Mouse (Mus musculus): ENCODE measurements around the gene Gas7. TPM values are rescaled to one million over a fixed set of nuclear protein-coding genes. Genes with fewer than 3 reads are reported as not detected.

Gas7 gene
- polyA plus RNA-seq, 1 experiment from 2014 or later: 8.4 TPM

DNA sequence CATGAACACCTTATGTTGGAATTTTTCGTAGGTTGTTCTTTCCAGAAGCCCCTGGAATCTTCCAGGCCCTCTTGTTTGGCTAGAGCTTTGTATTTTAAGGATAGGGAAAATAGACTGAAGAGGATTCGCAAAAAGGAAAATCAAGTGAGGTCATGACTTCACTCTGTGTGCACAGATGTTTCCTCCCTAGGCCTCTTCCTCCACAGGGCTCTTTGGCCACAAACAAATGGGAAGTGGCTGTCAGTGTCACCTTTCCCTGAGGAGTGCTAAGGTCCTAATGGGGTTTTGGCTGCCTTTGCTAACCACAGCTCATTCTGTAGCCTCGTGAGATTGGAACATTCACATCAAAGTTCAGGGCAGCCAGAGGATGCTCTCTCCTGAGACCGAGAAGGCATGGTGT, 122.8 kb downstream of the Gas7 start:
- Histone ChIP-seq H3K4me2 (no peak overlapping the region), H3K27ac (replicated peaks) (peak overlapping the region; percentile 56), H3K9ac (no peak overlapping the region), H3K36me3 (no peaks in the 10 kb centered on the region), H3K27me3 (replicated peaks) (no peaks in the 10 kb centered on the region), H3K4me3 (no peak overlapping the region), H3K9me3 (no peaks in the 10 kb centered on the region), H3K4me1 (peaks cover 60% of the 10 kb centered on the region)
- no peak for ATAC-seq (ENCODE audit: extremely low read depth, insufficient number of reproducible peaks, low FRiP score, low TSS enrichment)
- WGBS: 50% methylated on average over 4 of the region's 4 CpGs

DNA sequence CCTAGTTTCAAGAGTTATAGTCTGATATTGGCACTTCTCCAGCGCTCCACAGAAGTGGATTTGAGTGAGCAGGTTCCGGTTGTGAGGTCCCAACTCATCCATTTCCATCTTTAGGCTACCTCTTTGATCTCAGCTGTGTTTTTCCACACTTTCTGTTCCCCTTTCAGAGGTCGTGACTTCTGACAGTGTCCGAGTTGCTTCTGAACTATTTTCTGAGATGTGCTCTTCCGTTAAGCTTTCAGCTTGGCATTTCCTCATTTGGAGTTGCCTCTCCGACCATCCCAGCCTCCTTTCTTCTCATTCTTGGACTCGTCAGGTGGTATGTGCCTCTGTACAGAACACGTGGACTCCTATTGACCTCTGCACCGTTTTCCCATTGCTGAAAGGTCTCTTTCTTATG, 123.9 kb downstream of the Gas7 start:
- H3K4me2 ChIP-seq: no peak overlapping the region
- no peaks in the 10 kb centered on the region for H3K9me3 ChIP-seq
- H3K27ac ChIP-seq (replicated peaks): no peak overlapping the region
- no peaks in the 10 kb centered on the region for H3K27me3 ChIP-seq (replicated peaks)
- WGBS: 59% methylated on average over 9 of the region's 9 CpGs
- no peak overlapping the region for H3K4me3 ChIP-seq
- peaks cover 60% of the 10 kb centered on the region for H3K4me1 ChIP-seq
- H3K9ac ChIP-seq: no peak overlapping the region
- no peaks in the 10 kb centered on the region for H3K36me3 ChIP-seq
- no peak for ATAC-seq (ENCODE audit: extremely low read depth, insufficient number of reproducible peaks, low FRiP score, low TSS enrichment)

DNA sequence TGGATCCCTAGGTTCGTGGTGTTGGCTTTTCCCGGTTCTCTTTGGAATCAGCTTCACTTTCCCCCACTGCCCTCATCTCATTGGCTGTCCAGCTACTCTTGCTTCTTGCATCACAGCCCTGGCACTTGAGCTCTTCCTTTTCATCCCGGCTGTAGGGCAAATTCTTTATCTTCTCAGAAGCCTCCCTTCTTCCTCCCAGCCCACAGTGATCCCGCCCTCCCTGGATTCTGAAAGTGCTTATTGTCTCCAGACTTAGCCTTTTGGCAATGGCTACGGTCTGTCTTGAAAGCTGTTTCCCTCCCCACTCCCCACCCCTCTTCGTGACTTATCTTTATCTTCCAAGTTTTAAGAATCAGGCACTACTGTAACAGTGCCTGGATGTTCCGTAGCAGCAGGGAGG, 126.3 kb downstream of the Gas7 start:
- Histone ChIP-seq H3K4me1 (peaks cover 67% of the 10 kb centered on the region), H3K4me2 (no peak overlapping the region), H3K27ac (replicated peaks) (peak overlapping the region; percentile 30; the same call in 1 of the 2 replicates), H3K4me3 (no peak overlapping the region), H3K9ac (no peak overlapping the region), H3K36me3 (no peaks in the 10 kb centered on the region), H3K9me3 (no peaks in the 10 kb centered on the region), H3K27me3 (replicated peaks) (no peaks in the 10 kb centered on the region)
- no peak for ATAC-seq (ENCODE audit: extremely low read depth, insufficient number of reproducible peaks, low FRiP score, low TSS enrichment)
- 34% methylated on average over 7 of the region's 7 CpGs for WGBS

DNA sequence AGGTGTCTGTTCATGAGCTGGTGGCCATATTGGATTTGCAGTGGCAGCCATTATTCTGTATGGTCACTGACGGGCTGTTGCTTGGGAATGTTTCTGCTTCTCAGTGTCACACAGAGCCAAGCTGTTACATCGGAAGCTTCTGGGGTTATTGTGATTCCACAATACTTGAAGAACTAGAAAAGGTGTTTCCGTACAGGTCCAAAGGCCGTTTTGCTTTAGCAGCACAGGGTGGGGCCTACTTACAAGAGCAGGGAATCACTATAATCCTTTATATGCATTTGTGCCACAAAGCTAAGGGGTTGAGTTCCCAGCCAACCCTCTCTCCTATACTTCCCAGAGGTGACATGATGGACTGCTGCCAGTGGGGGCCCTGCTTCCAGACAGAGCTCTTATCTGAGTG, 127.3 kb downstream of the Gas7 start:
- WGBS: 87% methylated on average over 4 of the region's 4 CpGs
- H3K4me2 ChIP-seq: no peak overlapping the region
- H3K27ac ChIP-seq (replicated peaks): 0 out of 2 replicates have a peak overlapping the region, but pooled peaks have one; percentile 30
- H3K36me3 ChIP-seq: no peaks in the 10 kb centered on the region
- no peak overlapping the region for H3K9ac ChIP-seq
- ATAC-seq (ENCODE audit: extremely low read depth, insufficient number of reproducible peaks, low FRiP score, low TSS enrichment): no peak
- H3K9me3 ChIP-seq: no peaks in the 10 kb centered on the region
- peaks cover 61% of the 10 kb centered on the region for H3K4me1 ChIP-seq
- H3K27me3 ChIP-seq (replicated peaks): no peaks in the 10 kb centered on the region
- no peak overlapping the region for H3K4me3 ChIP-seq

DNA sequence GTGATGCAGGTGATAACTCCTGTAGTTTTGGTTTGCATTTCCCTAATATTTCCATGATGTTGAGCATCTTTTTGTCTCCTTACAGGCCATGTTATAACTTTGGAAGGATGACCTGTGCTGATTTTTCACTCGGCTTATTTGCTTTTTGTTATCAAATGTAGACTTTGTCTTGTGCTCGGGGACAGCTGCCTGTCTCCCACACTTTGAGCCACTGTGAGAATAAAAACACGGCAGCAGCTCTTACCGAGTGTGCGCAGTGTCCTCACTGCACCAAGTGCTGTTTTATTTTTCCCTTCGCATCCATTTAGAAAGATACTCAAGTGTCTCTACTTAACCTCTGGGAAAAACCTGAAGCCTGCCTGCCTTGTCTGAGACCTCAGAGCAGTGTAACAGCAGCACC, 129.8 kb downstream of the Gas7 start:
- Histone ChIP-seq H3K4me2 (no peak overlapping the region), H3K36me3 (no peaks in the 10 kb centered on the region), H3K4me3 (no peak overlapping the region), H3K9me3 (no peaks in the 10 kb centered on the region), H3K27ac (replicated peaks) (peak overlapping the region; percentile 85; the same call in 1 of the 2 replicates), H3K4me1 (peaks cover 46% of the 10 kb centered on the region), H3K9ac (no peak overlapping the region), H3K27me3 (replicated peaks) (no peaks in the 10 kb centered on the region)
- 71% methylated on average over 6 of the region's 6 CpGs for WGBS
- no peak for ATAC-seq (ENCODE audit: extremely low read depth, insufficient number of reproducible peaks, low FRiP score, low TSS enrichment)

DNA sequence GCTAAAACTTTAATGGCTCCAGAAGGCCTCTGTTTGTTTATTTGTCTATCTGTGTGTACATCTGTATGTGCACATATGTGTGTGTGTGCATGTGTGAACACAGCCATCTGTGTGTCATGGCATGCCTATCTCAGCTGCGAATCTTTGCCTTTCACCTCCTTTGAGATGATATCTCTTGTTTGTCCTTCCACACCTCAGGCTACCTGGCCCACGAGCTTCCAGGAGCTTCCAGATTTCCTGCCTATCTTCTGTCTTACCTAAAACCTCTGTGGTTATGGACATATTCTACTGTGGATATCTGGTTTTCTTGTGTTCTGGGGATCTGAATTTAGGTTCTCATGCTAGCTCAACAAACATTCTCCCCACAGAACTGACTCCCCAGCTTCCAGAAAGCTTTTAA, 130.4 kb downstream of the Gas7 start:
- H3K4me2 ChIP-seq: no peak overlapping the region
- H3K4me3 ChIP-seq: no peak overlapping the region
- no peaks in the 10 kb centered on the region for H3K9me3 ChIP-seq
- H3K36me3 ChIP-seq: no peaks in the 10 kb centered on the region
- H3K9ac ChIP-seq: no peak overlapping the region
- no peak for ATAC-seq (ENCODE audit: extremely low read depth, insufficient number of reproducible peaks, low FRiP score, low TSS enrichment)
- no peaks in the 10 kb centered on the region for H3K27me3 ChIP-seq (replicated peaks)
- WGBS: 73% methylated on average over 2 of the region's 2 CpGs
- peak overlapping the region; percentile 85 for H3K27ac ChIP-seq (replicated peaks)
- peaks cover 41% of the 10 kb centered on the region for H3K4me1 ChIP-seq

DNA sequence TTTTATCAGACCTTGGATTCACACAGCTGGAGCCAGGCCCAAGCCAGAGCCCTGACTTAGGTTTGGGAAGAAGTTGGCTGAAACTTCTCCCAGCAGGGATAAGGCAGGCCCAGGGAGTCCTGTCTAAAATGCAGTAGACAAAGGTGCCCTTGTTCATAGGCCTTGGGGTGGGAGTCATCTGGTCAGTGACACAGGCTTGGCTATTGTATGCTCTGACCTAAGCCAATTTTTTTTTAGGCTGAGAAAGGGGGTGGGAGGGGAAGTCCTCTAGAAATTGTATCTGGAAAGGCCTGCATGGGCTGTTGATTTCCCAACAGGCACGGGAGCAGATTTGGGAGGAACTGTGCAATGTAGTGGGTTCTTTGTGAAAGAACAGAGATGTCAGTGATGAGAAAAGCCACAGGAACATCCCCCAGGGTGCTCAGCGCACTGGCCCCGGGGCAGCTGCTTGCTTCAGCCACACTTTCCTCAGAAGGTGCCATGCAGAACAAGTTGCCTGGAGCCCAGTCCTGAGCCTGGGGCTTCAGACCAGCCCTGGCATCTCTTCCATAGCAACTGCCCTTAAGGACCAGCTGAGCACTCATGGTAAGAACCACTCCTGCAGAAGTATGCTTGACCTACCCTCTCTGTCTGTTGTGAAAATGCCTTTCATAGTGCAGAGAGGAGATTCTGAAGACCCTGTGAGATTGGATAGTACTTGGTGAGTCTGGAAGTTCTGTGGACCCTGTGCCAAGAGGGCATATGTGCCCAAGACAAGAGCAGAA, 131.2 kb downstream of the Gas7 start:
- Histone ChIP-seq H3K4me3 (no peak overlapping the region), H3K4me1 (peaks cover 34% of the 10 kb centered on the region), H3K27me3 (replicated peaks) (no peaks in the 10 kb centered on the region), H3K4me2 (peak overlapping the region; percentile 30; the same call in 1 of the 2 replicates), H3K36me3 (no peaks in the 10 kb centered on the region), H3K9ac (no peak overlapping the region), H3K9me3 (no peaks in the 10 kb centered on the region), H3K27ac (replicated peaks) (peak overlapping the region; percentile 85)
- WGBS: 63% methylated on average over 3 of the region's 3 CpGs
- ATAC-seq (ENCODE audit: extremely low read depth, insufficient number of reproducible peaks, low FRiP score, low TSS enrichment): no peak

DNA sequence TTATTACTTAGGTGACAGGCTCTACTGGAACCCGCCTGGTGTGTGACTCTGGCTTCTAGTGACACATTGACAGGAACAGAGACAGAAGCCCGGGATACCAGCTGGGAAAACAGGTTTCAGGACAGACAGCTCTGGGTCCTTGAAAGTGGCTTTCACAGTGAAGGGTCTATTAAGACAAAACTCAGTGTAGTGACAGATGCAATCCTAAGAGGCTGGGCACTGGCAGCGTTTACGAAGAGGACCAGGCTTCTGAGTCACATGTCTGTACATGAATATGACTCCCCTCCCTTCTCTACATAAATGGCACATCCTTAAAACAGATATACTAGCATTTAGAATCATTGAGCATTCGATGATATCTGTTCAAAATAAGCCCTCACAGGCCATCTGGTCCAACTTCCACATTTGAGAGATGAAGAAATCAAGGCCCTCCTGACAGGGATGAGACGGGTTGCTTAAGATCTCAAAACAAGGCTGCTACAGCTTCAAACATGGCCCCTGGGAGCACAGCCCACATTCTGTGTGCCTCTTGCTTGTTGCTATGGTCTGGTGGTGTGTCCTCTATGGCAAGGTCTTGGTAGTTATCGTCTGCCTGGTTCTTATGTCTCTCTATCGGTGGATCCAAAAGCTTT, 133.1 kb downstream of the Gas7 start:
- H3K4me2 ChIP-seq: peak overlapping the region; percentile 20; the same call in 1 of the 2 replicates
- no peaks in the 10 kb centered on the region for H3K36me3 ChIP-seq
- H3K27me3 ChIP-seq (replicated peaks): no peaks in the 10 kb centered on the region
- H3K4me1 ChIP-seq: peaks cover 21% of the 10 kb centered on the region
- WGBS: 65% methylated on average over 8 of the region's 8 CpGs
- H3K9ac ChIP-seq: no peak overlapping the region
- no peak for ATAC-seq (ENCODE audit: extremely low read depth, insufficient number of reproducible peaks, low FRiP score, low TSS enrichment)
- H3K9me3 ChIP-seq: no peaks in the 10 kb centered on the region
- no peak overlapping the region for H3K4me3 ChIP-seq
- H3K27ac ChIP-seq (replicated peaks): peak overlapping the region; percentile 33; the same call in 1 of the 2 replicates

DNA sequence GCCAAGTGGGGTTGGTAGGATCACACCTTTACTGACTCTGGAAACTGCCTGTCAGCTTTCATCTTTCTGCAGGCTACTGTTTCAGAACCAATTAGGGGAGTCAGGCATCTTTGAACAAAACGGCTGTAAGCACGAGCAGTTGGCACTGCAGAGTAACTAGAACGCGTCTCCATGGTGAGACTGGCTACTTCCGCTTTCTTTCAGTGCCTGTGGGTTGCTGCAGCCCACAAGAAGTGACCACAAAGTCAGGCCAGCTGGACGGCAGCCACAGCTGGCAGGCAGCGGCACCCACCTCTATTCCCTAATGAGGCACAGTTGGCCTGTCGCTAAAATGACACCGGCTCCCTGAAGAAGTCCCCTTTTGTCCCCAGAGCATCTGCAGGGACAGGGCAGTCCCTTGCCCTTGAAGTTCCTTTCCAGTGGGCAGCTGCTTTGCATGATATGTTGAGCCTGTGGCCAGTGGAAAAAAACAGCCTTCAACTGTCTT, 133.6 kb downstream of the Gas7 start:
- Histone ChIP-seq H3K9me3 (no peaks in the 10 kb centered on the region), H3K9ac (no peak overlapping the region), H3K4me2 (peak overlapping the region; percentile 20; the same call in 1 of the 2 replicates)

DNA sequence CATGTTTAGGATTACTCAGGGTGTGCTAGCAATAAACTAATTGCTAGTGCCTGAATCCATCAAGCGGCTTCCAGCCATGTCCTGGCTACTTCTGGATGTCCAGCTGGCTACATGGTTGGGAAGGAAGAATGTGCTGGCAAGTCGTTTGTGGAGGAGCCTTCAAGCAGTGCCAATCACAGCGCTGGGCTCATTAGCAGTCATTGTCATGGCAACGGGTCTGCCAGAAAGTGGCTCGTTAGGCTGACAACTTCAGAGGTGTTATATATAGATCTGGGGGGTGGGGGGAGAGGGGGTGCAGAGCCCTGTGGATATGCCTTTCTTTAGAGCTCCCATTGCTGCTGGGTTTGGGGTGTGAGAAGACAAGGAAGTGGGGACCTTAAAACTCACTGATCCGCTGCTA, 141.0 kb downstream of the Gas7 start:
- Histone ChIP-seq H3K4me3 (no peak overlapping the region), H3K9me3 (no peaks in the 10 kb centered on the region), H3K4me1 (peaks cover 12% of the 10 kb centered on the region), H3K36me3 (no peaks in the 10 kb centered on the region), H3K27me3 (replicated peaks) (no peaks in the 10 kb centered on the region), H3K27ac (replicated peaks) (no peak overlapping the region), H3K9ac (no peak overlapping the region), H3K4me2 (no peak overlapping the region)
- ATAC-seq (ENCODE audit: extremely low read depth, insufficient number of reproducible peaks, low FRiP score, low TSS enrichment): no peak
- 64% methylated on average over 6 of the region's 6 CpGs for WGBS

More for the DNA sequence above, 133.6 kb downstream of the Gas7 start:
- H3K27me3 ChIP-seq (replicated peaks): no peaks in the 10 kb centered on the region
- WGBS: 53% methylated on average over 9 of the region's 9 CpGs
- H3K4me3 ChIP-seq: no peak overlapping the region
- H3K27ac ChIP-seq (replicated peaks): peak overlapping the region; percentile 33; the same call in 1 of the 2 replicates
- no peaks in the 10 kb centered on the region for H3K36me3 ChIP-seq
- no peak for ATAC-seq (ENCODE audit: extremely low read depth, insufficient number of reproducible peaks, low FRiP score, low TSS enrichment)
- peaks cover 21% of the 10 kb centered on the region for H3K4me1 ChIP-seq

DNA sequence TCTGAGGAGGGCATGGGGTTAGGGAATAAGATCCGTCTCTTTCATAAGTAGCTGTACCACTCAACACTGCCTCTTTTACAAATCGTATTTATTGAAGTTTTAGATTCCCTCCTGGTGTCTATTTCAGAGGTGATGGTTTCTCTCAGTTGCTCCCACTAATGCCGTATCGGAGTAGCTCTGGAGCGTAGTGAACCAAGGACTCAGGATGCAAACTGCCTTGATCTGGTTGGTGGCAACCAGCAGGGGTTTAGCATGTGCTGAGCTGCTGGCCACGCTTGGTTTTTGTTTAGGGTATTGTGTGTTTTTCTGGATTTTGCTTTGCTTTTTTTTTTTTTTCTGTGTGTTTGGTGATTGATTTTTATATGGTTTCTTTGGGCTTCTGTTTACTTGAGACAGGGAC, 141.6 kb downstream of the Gas7 start:
- Histone ChIP-seq H3K27ac (replicated peaks) (no peak overlapping the region), H3K4me3 (no peak overlapping the region), H3K9ac (no peak overlapping the region), H3K36me3 (no peaks in the 10 kb centered on the region), H3K9me3 (no peaks in the 10 kb centered on the region), H3K4me2 (no peak overlapping the region), H3K27me3 (replicated peaks) (no peaks in the 10 kb centered on the region), H3K4me1 (peaks cover 12% of the 10 kb centered on the region)
- ATAC-seq (ENCODE audit: extremely low read depth, insufficient number of reproducible peaks, low FRiP score, low TSS enrichment): no peak
- 81% methylated on average over 6 of the region's 6 CpGs for WGBS
